ENCODE assay signal across 23 mouse cellular contexts in genomic region chr8:126032776-126033175, GRCm38 (mm10). TPM values are rescaled to one million over a fixed set of nuclear protein-coding genes. Genes with fewer than 3 reads are reported as not detected.
DNase-seq lines count a peak whose midpoint lies in the region; ATAC-seq and TF ChIP-seq lines count a peak whose summit lies in the region.
"Had no signal": no experiment of that assay in that cellular context is flagged by ENCODE, and none has a peak within 500 bp of the region (broad histone marks: within the 10 kb centered on the region; RNA-seq: fewer than 3 reads in every experiment).

No protein-coding gene starts in this region.

- no peaks in the 10 kb centered on the region; the same call in 1 of the 2 replicates for H3K4me1 ChIP-seq in hindbrain, postnatal 0 days (ENCODE audit: insufficient read depth, low read length)
- no peaks in the 10 kb centered on the region for H3K4me1 ChIP-seq in hindbrain, embryonic 11.5 days (replicated peaks; ENCODE audit: control insufficient read depth, insufficient read depth, low read length)
- H3K4me1 ChIP-seq in forebrain, embryonic 15.5 days, result peaks cover 5% of the 10 kb centered on the region; the same call in 1 of the 2 replicates
- H3K4me1 ChIP-seq: hindbrain, embryonic 10.5 days; liver, embryonic 15.5 days had no signal

- H3K27ac ChIP-seq in hindbrain, postnatal 0 days, result no peak overlapping the region
- H3K27ac ChIP-seq in hindbrain, embryonic 11.5 days (ENCODE audit: low read depth, low read length), result no peak overlapping the region
- no peak overlapping the region for H3K27ac ChIP-seq in forebrain, embryonic 15.5 days (replicated peaks)
- H3K27ac ChIP-seq: hindbrain, embryonic 10.5 days; liver, embryonic 15.5 days had no signal

- no peaks in the 10 kb centered on the region for H3K27me3 ChIP-seq in hindbrain, postnatal 0 days (ENCODE audit: insufficient read depth, low read length)
- no peaks in the 10 kb centered on the region for H3K27me3 ChIP-seq in hindbrain, embryonic 11.5 days (ENCODE audit: control insufficient read depth, insufficient read depth, low read length)
- H3K27me3 ChIP-seq in forebrain, embryonic 15.5 days, result no peaks in the 10 kb centered on the region
- H3K27me3 ChIP-seq: liver, embryonic 15.5 days had no signal

- H3K4me2 ChIP-seq in hindbrain, postnatal 0 days (ENCODE audit: low read depth, low read length), result no peak overlapping the region
- no peak overlapping the region for H3K4me2 ChIP-seq in hindbrain, embryonic 11.5 days (replicated peaks; ENCODE audit: low read depth, low read length)
- H3K4me2 ChIP-seq in forebrain, embryonic 15.5 days (replicated peaks), result no peak overlapping the region
- H3K4me2 ChIP-seq: liver, embryonic 15.5 days; lung, embryonic 14.5 days had no signal

- WGBS in hindbrain, postnatal 0 days, result 43% methylated on average over 6 of the region's 6 CpGs
- WGBS in hindbrain, embryonic 11.5 days, result 79% methylated on average over 6 of the region's 6 CpGs
- 68% methylated on average over 6 of the region's 6 CpGs for WGBS in forebrain, embryonic 15.5 days

- no peak overlapping the region for H3K9ac ChIP-seq in hindbrain, postnatal 0 days (replicated peaks; ENCODE audit: low read length)
- H3K9ac ChIP-seq in hindbrain, embryonic 11.5 days (ENCODE audit: low read depth, low read length), result no peak overlapping the region
- H3K9ac ChIP-seq in forebrain, embryonic 15.5 days (replicated peaks), result no peak overlapping the region
- H3K9ac ChIP-seq: liver, embryonic 15.5 days; lung, embryonic 14.5 days had no signal

- H3K9me3 ChIP-seq in hindbrain, postnatal 0 days (ENCODE audit: low read length), result no peaks in the 10 kb centered on the region
- no peaks in the 10 kb centered on the region for H3K9me3 ChIP-seq in hindbrain, embryonic 11.5 days (ENCODE audit: control insufficient read depth, low read length)
- H3K9me3 ChIP-seq in forebrain, embryonic 15.5 days, result no peaks in the 10 kb centered on the region
- H3K9me3 ChIP-seq: hindbrain, embryonic 10.5 days; liver, embryonic 15.5 days had no signal

- DNase-seq in cerebellum, adult 11-12 months, result peak; percentile 57
- DNase-seq in cerebellum, adult 11 months, result no peak
- DNase-seq in hindbrain, postnatal 0 days (ENCODE audit: low spot score), result no peak
- DNase-seq in hindbrain, embryonic 11.5 days (ENCODE audit: low spot score), result no peak
- DNase-seq in cerebellum, adult 8-10 months, result peak; percentile 47
- DNase-seq in cerebellum, postnatal 25 days, result peak; percentile 61 to 70
- DNase-seq: adrenal gland, postnatal 10 days; gastrocnemius, postnatal 10 days; heart, postnatal 14 days; kidney, adult 9 months; kidney, postnatal 10 days; lung, embryonic 14.5 days; lung, postnatal 14 days; midbrain, embryonic 14.5 days; right cerebral cortex, postnatal 14 days had no signal

- no peak overlapping the region for H3K4me3 ChIP-seq in hindbrain, postnatal 0 days (ENCODE audit: low read length)
- no peak overlapping the region for H3K4me3 ChIP-seq in hindbrain, embryonic 11.5 days (ENCODE audit: low read depth, low read length)
- H3K4me3 ChIP-seq in forebrain, embryonic 15.5 days, result no peak overlapping the region
- H3K4me3 ChIP-seq: hindbrain, embryonic 10.5 days; liver, embryonic 15.5 days had no signal

- TF ChIP-seq CTCF in hindbrain, postnatal 0 days (IDR thresholded peaks at IDR 0.05; ENCODE audit: low read depth), result no peak

- H3K36me3 ChIP-seq in hindbrain, postnatal 0 days (ENCODE audit: insufficient read depth, low read length), result 0 out of 2 replicates have a peak, but pooled peaks cover 8% of the 10 kb centered on the region
- H3K36me3 ChIP-seq in hindbrain, embryonic 11.5 days (ENCODE audit: control insufficient read depth, insufficient read depth, low read length), result no peaks in the 10 kb centered on the region
- peaks cover 4% of the 10 kb centered on the region; the same call in 1 of the 2 replicates for H3K36me3 ChIP-seq in forebrain, embryonic 15.5 days
- H3K36me3 ChIP-seq: hindbrain, embryonic 10.5 days; liver, embryonic 15.5 days had no signal

- 0 out of 2 replicates have a peak, but pooled peaks have one; percentile 18 for ATAC-seq in hindbrain, postnatal 0 days
- no peak for ATAC-seq in hindbrain, embryonic 11.5 days (ENCODE audit: low FRiP score)
- ATAC-seq in erythroid progenitor cell, adult 5-6 weeks (replicated peaks; ENCODE audit: low FRiP score, poor library complexity, severe bottlenecking), result no peak
- ATAC-seq in forebrain, embryonic 15.5 days (replicated peaks), result no peak
- ATAC-seq: intestine, postnatal 0 days had no signal

RNA-seq across cellular contexts. Expression of gene Kcnk1, which starts 37.8 kb away (rescaled TPM):
- 59.6 and 75.5 TPM in 2 replicates for total RNA-seq in hindbrain, postnatal 0 days (2014; rRNA removed)
- 38.2 and 39.3 TPM in 2 replicates for polyA plus RNA-seq in hindbrain, postnatal 0 days (2015; fragmentation: Nextera tagmentation; extraction: Ambion mirVana)
- polyA plus RNA-seq in hindbrain, embryonic 11.5 days (2014; fragmentation: Nextera tagmentation; extraction: Ambion mirVana), result 9.6 and 10.4 TPM in 2 replicates
- not detected in 2 replicates for total RNA-seq in erythroid progenitor cell, adult 5-6 weeks (2015; ENCODE audit: low replicate concordance)
- total RNA-seq in erythroid progenitor cell, adult 5-6 weeks (2017; ENCODE audit: low replicate concordance), result not detected in 2 replicates
- 12.0 and 14.4 TPM in 2 replicates for polyA plus RNA-seq in forebrain, embryonic 15.5 days (2015; fragmentation: Nextera tagmentation; extraction: Ambion mirVana)
- total RNA-seq: CH12.LX; heart, postnatal 14 days; monocyte, adult 5-6 weeks had no signal
- polyA plus RNA-seq: C2C12 had no signal

Comparison
In these comparisons a context has a peak if more than half of its experiments do, and no peak if none do; other contexts are left out.
1. DNase-seq: peak in cerebellum, adult 11-12 months (single experiment), cerebellum, adult 8-10 months (single experiment) and cerebellum, postnatal 25 days (2 of 2); none in cerebellum, adult 11 months (single experiment), hindbrain, postnatal 0 days (single experiment) and hindbrain, embryonic 11.5 days (single experiment).